Mouse (Mus musculus) thymus, adult 2 months (tissue): ENCODE results near the gene Gucy2g.

Experiments
- CTCF ChIP-seq: fragments of 200-500 bp; IDR thresholded peaks from 2 replicates; pipeline ENCODE4 v1.5.1; 2012; ENCODE audit warnings: mild to moderate bottlenecking, control low read depth, low read length, moderate library complexity, borderline replicate concordance; ENCODE audit not compliant: control insufficient read depth, poor library complexity, insufficient read depth; ENCODE audit errors: extremely low read depth
- POLR2A ChIP-seq: fragments of 200-500 bp; IDR thresholded peaks from 2 replicates; pipeline ENCODE4 v1.6.1; 2012; ENCODE audit warnings: mild to moderate bottlenecking, low read length, control low read depth, moderate library complexity; ENCODE audit not compliant: control insufficient read depth, poor library complexity, insufficient read depth; ENCODE audit errors: extremely low read depth

- no peak for TF ChIP-seq CTCF
- no peak for TF ChIP-seq POLR2A
Observed at GRCm38 (mm10) chr19:55168360-55168759, 72.7 kb downstream of the Gucy2g start.
